Mouse (Mus musculus) limb, embryonic 10.5 days (tissue): ENCODE results near the gene Lrrc41. TPM values are rescaled to one million over a fixed set of nuclear protein-coding genes. Genes with fewer than 3 reads are reported as not detected.
A peak's percentile ranks its signal among the peaks of the same experiment; 100 is the strongest.

Experiments
- DNase-seq: peaks from one replicate; pipeline ENCODE4 v3.0.0-alpha.2; 2017; ENCODE audit warnings: low spot score
- H3K27ac ChIP-seq: fragments of 300-500 bp; sonication (generic); 2 replicates; pipeline ENCODE4 v1.5.1; 2016; ENCODE audit warnings: mild to moderate bottlenecking
- H3K27me3 ChIP-seq: fragments of 300-500 bp; sonication (generic); 2 replicates; pipeline ENCODE4 v1.6.1; 2016; ENCODE audit warnings: low read depth, mild to moderate bottlenecking; ENCODE audit not compliant: poor library complexity, severe bottlenecking
- H3K36me3 ChIP-seq: fragments of 300-500 bp; sonication (generic); 2 replicates; pipeline ENCODE4 v1.6.1; 2016; ENCODE audit warnings: mild to moderate bottlenecking, moderate library complexity
- H3K4me1 ChIP-seq: fragments of 300-500 bp; sonication (generic); 2 replicates; pipeline ENCODE4 v1.6.1; 2016
- H3K4me3 ChIP-seq: fragments of 300-500 bp; sonication (generic); 2 replicates; pipeline ENCODE4 v1.5.1; 2016; ENCODE audit warnings: mild to moderate bottlenecking, moderate library complexity
- H3K9me3 ChIP-seq: fragments of 300-500 bp; sonication (generic); replicated peaks from 2 replicates; pipeline ENCODE4 v1.6.1; 2016; ENCODE audit warnings: mild to moderate bottlenecking
- WGBS: fragments of 180-500 bp; shearing (Covaris S2); methylation state at CpG from one replicate; pipeline ENCODE4 v1.1.7; 2016; 5-methylcytosine and 5-hydroxymethylcytosine counted together
- polyA plus RNA-seq: library from polyadenylated mRNA; unstranded; fragments of >200 nt; fragmentation: Nextera tagmentation; extraction: Ambion mirVana; gene quantifications from 2 replicates; pipeline ENCODE4 v1.2.1, GENCODE M21; 2016

Gene Lrrc41
- polyA plus RNA-seq = 73.4 and 81.0 TPM in 2 replicates

GRCm38 (mm10) chr4:116074861-116075620, at the start of gene Lrrc41, which contains the start of gene Uqcrh:
Gene Lrrc41 (plus strand): TSS chr4:116075269.
Gene Uqcrh (minus strand): TSS chr4:116075071.
- peak; percentile 95 for DNase-seq
- Histone ChIP-seq H3K4me1 (peaks cover 29% of the 10 kb centered on the region), H3K4me3 (peak within 1 kb of the TSS; percentile 96), H3K27me3 (no peaks in the 10 kb centered on the region), H3K9me3 (no peaks in the 10 kb centered on the region), H3K36me3 (peaks cover 17% of the 10 kb centered on the region), H3K27ac (peak within 1 kb of the TSS; percentile 98)
- under 1% methylated on average over 55 of the region's 55 CpGs for WGBS

DNA sequence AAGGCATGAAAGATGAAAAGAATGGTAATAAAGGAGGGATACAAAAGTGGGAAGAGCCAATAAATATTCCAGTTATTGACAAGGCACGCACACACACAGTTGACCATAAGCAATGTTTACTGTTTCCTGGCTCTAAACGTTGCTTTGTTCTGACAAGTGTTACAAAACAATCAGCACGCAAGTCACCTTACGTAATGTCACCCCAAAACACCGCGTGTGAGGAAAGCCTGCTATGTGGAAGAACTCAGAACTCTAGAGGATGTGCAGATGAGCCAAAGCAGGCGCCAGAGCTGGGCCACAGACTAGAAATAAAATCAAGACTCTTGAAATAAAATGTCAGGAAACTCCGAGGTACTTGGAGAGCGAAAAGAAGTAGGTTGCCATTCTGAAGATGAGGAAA, 42.2 kb upstream of the Lrrc41 start:
- Histone ChIP-seq H3K9me3 (no peaks in the 10 kb centered on the region), H3K36me3 (peaks cover 39% of the 10 kb centered on the region), H3K4me1 (no peaks in the 10 kb centered on the region), H3K27ac (no peak overlapping the region), H3K4me3 (no peak overlapping the region), H3K27me3 (no peaks in the 10 kb centered on the region)
- DNase-seq = no peak
- 93% methylated on average over 9 of the region's 9 CpGs for WGBS

DNA sequence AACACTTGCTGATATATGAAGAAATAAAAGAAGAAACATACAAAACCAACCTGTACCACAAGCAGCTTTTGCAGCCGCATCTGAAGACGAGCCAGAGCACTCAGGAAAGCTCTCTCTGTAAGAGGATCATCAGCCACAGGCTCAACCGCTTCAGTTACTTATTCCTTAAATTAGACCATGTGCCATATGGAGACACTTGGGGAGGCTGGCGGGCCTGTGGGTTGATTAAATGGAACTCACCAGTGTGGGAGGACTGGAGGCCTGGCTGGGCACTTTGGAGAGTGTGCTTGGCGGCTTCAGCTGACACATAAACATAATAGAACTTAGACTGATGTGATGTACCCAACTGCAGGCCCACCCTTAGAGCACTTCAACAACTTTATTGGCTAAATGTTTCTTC, 41.7 kb upstream of the Lrrc41 start:
- Histone ChIP-seq H3K36me3 (peaks cover 39% of the 10 kb centered on the region), H3K9me3 (no peaks in the 10 kb centered on the region), H3K4me1 (no peaks in the 10 kb centered on the region), H3K27ac (no peak overlapping the region), H3K27me3 (no peaks in the 10 kb centered on the region), H3K4me3 (no peak overlapping the region)
- no peak for DNase-seq
- WGBS = 90% methylated on average over 5 of the region's 5 CpGs

DNA sequence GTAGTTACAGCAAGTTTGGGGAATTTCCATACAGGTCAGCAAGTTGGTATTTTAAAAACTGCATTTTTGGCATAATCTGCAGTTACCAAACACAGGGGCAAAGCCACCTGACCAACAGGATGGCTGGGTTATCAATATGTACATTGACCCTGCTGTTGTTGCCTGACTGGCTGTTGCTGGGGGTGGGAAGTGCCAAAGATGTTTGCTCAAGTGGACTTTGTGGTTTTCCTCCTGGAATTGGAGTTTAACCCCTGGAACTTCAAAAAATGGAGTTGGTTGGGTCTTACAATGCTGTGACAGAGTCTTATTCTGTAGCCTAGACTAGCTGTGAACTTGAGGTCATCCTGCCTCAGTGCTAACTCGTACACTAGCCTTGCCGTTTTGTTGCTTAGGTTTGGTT, 34.6 kb upstream of the Lrrc41 start:
- Histone ChIP-seq H3K36me3 (peaks cover 37% of the 10 kb centered on the region), H3K27me3 (no peaks in the 10 kb centered on the region)
- 91% methylated on average over 2 of the region's 2 CpGs for whole genome bisulfite sequencing

GRCm38 (mm10) chr4:116042186-116042585, 32.9 kb upstream of the Lrrc41 start:
- H3K9me3 ChIP-seq = no peaks in the 10 kb centered on the region
- peaks cover 36% of the 10 kb centered on the region for H3K36me3 ChIP-seq

More for the DNA sequence above, 34.6 kb upstream of the Lrrc41 start:
- Histone ChIP-seq H3K27ac (no peak overlapping the region), H3K4me3 (no peak overlapping the region), H3K4me1 (no peaks in the 10 kb centered on the region), H3K9me3 (no peaks in the 10 kb centered on the region)
- no peak for DNase-seq

DNA sequence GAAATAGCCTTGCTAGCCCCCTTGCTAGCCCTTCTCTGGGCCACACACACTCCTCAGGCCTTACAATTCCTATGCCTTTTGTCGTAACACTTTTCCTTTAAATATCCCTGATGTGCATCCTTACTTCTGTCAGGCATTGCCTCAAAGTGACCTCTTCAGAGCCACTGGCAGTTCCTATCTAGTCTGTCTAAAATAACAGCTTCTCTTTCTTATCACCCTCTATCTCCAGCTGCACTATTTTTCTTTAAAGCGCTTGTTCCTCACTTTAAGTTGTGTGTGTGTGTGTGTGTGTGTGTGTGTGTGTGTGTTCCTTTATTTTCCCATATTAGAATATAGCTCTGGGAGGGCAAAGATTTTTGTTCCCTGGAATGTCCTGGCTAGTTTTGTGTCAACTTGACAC, 28.5 kb upstream of the Lrrc41 start:
- Histone ChIP-seq H3K4me3 (no peak overlapping the region), H3K27ac (no peak overlapping the region), H3K27me3 (no peaks in the 10 kb centered on the region), H3K4me1 (no peaks in the 10 kb centered on the region), H3K36me3 (peaks cover 38% of the 10 kb centered on the region), H3K9me3 (no peaks in the 10 kb centered on the region)
- no peak for DNase-seq
- 93% methylated on average over 2 of the region's 2 CpGs for WGBS

More at GRCm38 (mm10) chr4:116042186-116042585, 32.9 kb upstream of the Lrrc41 start:
- H3K4me1 ChIP-seq = no peaks in the 10 kb centered on the region
- no peaks in the 10 kb centered on the region for H3K27me3 ChIP-seq
- H3K27ac ChIP-seq = no peak overlapping the region
- no peak for DNase-seq
- 85% methylated on average over 3 of the region's 3 CpGs for WGBS
- no peak overlapping the region for H3K4me3 ChIP-seq

GRCm38 (mm10) chr4:116047681-116048080, 27.4 kb upstream of the Lrrc41 start:
- Histone ChIP-seq H3K9me3 (no peaks in the 10 kb centered on the region), H3K4me1 (peaks cover 5% of the 10 kb centered on the region)
- WGBS = 86% methylated on average over 1 of the region's 1 CpGs

GRCm38 (mm10) chr4:116048130-116048920, 26.7 kb upstream of the Lrrc41 start:
- Histone ChIP-seq H3K9me3 (no peaks in the 10 kb centered on the region), H3K36me3 (peaks cover 24% of the 10 kb centered on the region), H3K27ac (no peak overlapping the region), H3K4me1 (peaks cover 10% of the 10 kb centered on the region), H3K27me3 (no peaks in the 10 kb centered on the region), H3K4me3 (no peak overlapping the region)
- DNase-seq = no peak
- WGBS = 84% methylated on average over 7 of the region's 7 CpGs

More at GRCm38 (mm10) chr4:116047681-116048080, 27.4 kb upstream of the Lrrc41 start:
- DNase-seq = no peak
- H3K36me3 ChIP-seq = peaks cover 30% of the 10 kb centered on the region
- no peak overlapping the region for H3K27ac ChIP-seq
- H3K27me3 ChIP-seq = no peaks in the 10 kb centered on the region
- H3K4me3 ChIP-seq = no peak overlapping the region

DNA sequence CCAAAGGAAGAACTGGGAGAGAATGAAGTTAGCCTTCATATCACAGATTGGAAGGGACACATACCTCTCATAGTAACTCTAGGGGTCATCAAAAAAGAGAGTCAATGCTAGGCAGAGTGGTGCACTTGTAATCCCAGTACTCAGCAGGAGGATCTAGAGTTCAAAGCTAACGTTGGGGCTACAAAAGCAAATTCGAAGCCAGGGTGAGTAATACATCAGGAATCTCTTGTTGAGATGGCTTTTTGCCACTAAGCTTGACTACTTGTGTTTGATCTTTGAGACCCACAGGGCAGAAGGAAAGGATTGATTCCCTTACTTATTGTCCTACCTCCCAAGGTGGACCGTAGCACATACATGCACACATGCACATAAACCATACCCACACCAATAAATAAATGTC, 25.9 kb upstream of the Lrrc41 start:
- H3K27me3 ChIP-seq = no peaks in the 10 kb centered on the region
- no peak overlapping the region for H3K27ac ChIP-seq
- peaks cover 16% of the 10 kb centered on the region for H3K4me1 ChIP-seq
- H3K36me3 ChIP-seq = peaks cover 18% of the 10 kb centered on the region
- 83% methylated on average over 3 of the region's 3 CpGs for WGBS
- DNase-seq = no peak
- H3K9me3 ChIP-seq = no peaks in the 10 kb centered on the region
- no peak overlapping the region for H3K4me3 ChIP-seq

DNA sequence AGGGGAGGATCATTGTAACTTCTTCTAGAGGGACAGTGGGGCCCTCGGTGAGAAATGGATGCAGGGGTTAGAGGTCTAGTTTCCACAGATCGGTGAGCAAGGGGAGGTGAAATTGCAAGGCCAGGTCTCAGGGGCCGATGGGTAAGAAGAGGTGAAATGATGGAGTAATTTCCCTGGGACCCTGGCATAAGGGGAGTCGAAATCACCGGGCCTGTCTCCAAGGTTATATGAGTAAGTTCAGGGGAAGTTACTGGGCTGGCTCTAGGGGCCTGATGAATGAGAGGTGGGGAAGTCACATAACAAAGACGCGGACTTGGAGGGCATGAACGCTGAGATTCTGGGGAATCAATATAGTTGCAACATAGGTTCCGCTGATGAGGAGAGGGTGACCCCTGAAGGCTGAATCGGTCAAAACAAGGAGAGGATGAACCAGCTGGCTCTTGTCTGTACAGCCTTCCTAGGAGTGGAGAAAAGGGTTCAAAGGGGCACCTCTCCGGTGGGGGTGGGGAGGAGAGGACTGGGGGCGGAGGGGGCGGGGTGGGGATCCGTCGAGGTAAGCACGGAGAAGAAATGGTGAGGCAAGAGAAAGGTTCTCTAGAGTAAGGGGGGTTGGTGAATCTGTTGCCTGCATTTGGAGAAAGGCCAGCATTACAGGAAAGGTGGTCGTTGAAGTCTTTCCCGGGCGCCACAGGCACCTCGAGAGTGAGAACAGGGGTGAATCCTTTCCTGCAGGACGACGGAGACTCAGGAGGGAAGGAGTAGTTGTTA, 22.4 kb upstream of the Lrrc41 start:
- no peaks in the 10 kb centered on the region for H3K9me3 ChIP-seq
- peaks cover 7% of the 10 kb centered on the region for H3K36me3 ChIP-seq
- WGBS = 9% methylated on average over 22 of the region's 22 CpGs
- peak overlapping the region; percentile 66 for H3K4me3 ChIP-seq
- no peaks in the 10 kb centered on the region for H3K27me3 ChIP-seq
- peak overlapping the region; percentile 88 for H3K27ac ChIP-seq
- peak; percentile 56 for DNase-seq
- peaks cover 17% of the 10 kb centered on the region for H3K4me1 ChIP-seq

GRCm38 (mm10) chr4:116053399-116053961, 21.6 kb upstream of the Lrrc41 start, which contains the start of gene Nsun4:
Gene Nsun4 (minus strand): TSS chr4:116053876.
- H3K27ac ChIP-seq = peak within 1 kb of the TSS; percentile 88
- under 1% methylated on average over 35 of the region's 35 CpGs for WGBS
- peak within 1 kb of the TSS; percentile 66 for H3K4me3 ChIP-seq
- H3K9me3 ChIP-seq = no peaks in the 10 kb centered on the region
- H3K36me3 ChIP-seq = no peaks in the 10 kb centered on the region
- H3K27me3 ChIP-seq = no peaks in the 10 kb centered on the region
- peaks cover 17% of the 10 kb centered on the region for H3K4me1 ChIP-seq
- peak; percentile 86 for DNase-seq

GRCm38 (mm10) chr4:116057559-116057958, 17.5 kb upstream of the Lrrc41 start:
- Histone ChIP-seq H3K36me3 (no peaks in the 10 kb centered on the region), H3K27me3 (no peaks in the 10 kb centered on the region), H3K27ac (no peak overlapping the region), H3K4me1 (peaks cover 13% of the 10 kb centered on the region), H3K4me3 (no peak overlapping the region), H3K9me3 (no peaks in the 10 kb centered on the region)
- DNase-seq = no peak
- 3% methylated on average over 1 of the region's 1 CpGs for whole genome bisulfite sequencing
